Mouse (Mus musculus) right cerebral cortex, postnatal 14 days (tissue): ENCODE data around the gene Ctsz.

Experiments used
- DNase-seq: peaks from one replicate; pipeline ENCODE4 v3.0.0; 2022

The Ctsz gene

GRCm38 (mm10) chr2:174381021-174381420 lies 57.8 kb downstream of the Ctsz start:
- no peak for DNase-seq
